Mouse (Mus musculus): ENCODE measurements around the gene Pex6.
"Not testable (repeated sequence)": the region's sequence is repeated elsewhere in the genome, so short reads cannot be mapped to it uniquely, and the experiment has no call there.

The Pex6 gene

DNA sequence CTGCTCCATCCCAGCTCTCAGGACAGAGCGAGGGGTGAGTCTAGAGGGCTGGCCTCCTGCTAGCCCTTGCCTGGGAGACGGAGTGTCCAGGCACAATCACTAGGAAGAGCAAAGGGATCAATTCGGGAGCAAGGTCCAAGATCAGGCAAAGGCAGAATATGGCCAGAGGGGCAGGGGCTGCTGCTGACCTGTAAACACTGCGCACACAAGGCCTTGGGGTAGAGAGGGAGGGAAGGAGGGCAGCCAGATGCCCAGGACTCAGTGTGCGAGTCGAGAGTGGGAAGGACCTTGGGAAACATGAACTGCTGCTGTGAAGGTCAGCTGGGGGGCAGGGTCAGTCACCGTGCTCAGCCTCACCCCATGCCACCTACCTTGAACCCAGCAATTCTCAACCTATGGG lies 24.0 kb downstream of the Pex6 start:
- DNase-seq (ENCODE audit: low spot score in 2 of 2): no peak

DNA sequence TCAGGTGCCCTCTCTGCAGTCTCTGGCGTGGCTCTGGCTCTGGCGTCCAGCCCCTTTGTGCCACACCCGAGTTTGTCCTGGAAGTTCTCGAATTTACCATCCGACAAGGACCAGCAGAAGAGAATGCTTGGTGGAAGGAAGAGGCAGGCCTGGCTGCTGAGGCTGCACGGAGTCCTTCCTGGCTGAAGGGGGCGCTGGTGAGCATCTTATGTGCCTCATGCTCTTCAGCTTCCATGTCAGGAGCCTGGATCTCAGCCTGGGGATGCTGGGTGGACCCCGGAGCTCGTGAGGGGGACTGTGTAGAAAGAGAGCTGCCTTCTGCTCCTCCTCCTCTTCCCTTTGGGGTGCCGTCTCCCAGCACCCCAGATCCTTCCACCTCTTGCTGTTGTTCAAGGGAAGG lies 24.9 kb downstream of the Pex6 start:
- peak in 1 of 2 experiments; percentile 31 for DNase-seq (ENCODE audit: low spot score in 2 of 2)

DNA sequence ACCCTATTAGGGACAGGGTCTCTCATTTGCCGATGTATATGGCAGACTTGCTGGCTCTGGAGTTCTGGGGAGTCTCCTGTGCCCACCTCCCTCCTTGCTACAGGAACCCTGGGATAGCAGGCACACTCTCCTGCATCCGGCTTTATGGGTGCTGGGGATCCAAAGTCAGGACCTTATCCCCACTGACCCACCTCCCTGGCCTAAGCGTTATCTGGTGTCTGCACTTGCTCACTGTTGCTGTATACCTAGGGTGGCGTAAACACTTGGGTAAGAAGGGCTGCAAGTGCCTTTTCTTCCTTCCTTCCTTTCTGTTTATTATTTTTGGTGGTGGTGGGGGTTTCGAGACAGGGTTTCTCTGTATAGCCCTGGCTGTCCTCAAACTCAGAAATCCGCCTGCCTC lies 30.0 kb downstream of the Pex6 start:
- DNase-seq (ENCODE audit: low spot score in 2 of 2): no peak

DNA sequence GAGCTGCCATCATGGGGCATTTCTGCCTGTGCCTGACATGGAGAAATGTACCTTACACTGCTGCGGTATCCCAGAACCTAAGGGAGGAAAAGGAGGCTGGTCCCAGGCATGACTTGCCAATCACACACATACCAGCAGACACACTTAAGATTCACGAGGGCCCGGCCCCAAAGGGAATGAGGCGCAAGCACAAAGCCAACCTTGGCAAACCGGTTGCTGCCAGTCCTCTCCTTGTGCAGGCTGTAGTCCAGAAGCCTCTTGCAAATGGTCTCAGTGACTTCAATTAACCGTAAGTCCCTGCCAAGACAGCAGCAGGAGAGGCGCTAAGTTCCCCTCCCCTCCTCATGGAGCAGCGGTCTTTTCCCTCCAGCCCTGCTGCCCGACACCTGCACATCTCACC lies 31.7 kb downstream of the Pex6 start:
- DNase-seq (ENCODE audit: low spot score in 2 of 2): no peak

DNA sequence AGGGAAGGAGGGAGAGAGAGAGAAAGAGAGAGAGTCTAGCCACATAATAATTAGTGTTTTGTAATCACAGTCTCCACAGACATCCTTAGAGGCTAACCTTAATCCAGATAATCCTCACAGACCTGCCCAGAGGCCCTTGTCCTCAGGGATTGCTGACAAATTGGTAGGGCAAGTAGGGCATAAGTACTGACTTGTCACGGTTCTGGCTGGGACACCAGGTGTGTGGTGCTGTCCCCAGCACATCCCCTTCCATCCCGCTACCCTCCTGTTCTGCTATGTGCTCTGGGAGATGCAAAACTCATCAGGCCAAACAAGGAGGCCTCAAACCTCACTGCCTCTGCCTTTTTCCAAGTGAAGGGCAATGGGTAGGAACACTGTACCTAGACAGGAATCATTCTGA lies 34.2 kb downstream of the Pex6 start:
- DNase-seq (ENCODE audit: low spot score in 2 of 2): no peak

DNA sequence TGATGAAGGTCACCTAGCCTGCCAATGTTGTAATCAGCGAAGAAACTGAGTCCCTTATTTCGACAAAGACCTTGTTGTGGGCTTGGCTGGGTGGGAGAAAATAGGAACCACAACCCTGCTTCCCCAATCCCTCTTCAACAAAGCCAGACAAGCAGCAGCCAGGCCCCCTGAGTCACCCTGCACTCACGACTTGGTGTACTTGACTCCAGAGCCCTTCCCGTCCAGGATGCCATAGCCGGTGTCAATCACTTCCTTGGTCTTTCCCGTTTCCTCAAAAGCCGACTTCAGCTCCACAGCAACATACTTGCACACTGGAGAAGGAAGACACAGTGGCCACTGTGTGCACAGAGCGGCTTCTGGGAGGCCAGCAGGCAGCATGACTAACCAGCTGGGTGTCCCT lies 36.0 kb downstream of the Pex6 start:
- no peak for DNase-seq (ENCODE audit: low spot score in 2 of 2)

DNA sequence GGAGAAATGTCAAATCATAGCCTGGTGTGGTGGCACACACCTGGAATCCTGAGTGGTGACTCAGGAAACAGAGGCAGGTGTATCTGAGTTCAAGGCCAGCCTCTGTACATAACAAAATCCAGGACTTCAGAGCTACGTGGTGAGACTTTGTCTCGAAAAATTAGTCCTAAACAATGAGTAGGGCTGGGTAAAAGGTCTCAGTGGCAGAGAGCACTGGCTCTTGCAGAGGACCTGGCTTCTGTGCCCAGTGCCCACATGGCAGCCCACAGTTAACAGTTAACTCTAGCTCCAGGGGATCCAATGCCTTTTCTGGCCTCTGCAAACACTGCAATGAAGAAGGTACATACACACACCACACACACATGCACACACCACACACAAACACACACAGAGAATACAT lies 36.5 kb downstream of the Pex6 start:
- no peak for DNase-seq (ENCODE audit: low spot score in 2 of 2)

DNA sequence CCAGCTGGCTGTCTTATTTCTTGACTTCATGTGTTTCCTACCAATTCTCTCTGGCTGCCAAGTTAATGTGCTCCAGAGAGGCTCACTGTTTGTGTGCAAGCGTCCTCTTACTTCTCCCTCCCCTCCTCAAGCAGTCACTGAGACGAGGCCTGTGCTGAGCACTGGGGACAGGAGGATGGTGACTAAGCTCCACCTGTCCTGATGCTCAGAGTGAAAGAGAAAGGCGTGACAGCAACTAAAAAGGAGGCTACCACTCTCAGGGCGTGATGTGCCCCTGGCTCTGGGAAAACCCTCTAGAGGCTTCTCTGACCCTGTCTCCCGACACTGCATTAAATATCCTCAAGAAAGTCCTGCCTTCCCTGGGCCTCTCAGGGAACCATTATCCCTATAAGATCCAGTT lies 38.0 kb downstream of the Pex6 start:
- no peak for DNase-seq (ENCODE audit: low spot score in 2 of 2)

DNA sequence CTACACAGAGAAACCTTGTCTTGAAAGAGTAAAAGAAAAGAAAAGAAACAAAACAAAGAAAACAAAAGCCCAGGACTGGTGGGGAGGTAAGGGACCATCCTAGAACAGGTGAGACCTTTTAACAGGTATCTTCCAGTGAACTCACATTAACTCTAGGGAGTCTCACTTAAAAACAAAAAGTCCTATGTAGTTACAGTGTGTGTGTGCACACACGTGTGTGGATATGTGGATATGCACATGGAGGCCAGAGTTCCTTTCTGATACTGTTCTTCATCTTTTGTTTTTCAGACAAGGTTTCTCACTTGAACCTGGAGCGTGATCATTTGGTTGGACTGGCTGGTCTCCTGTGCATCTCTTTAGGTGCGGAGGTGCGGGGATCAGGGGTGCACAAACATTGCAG lies 39.3 kb downstream of the Pex6 start:
- no peak for DNase-seq (ENCODE audit: low spot score in 2 of 2)

DNA sequence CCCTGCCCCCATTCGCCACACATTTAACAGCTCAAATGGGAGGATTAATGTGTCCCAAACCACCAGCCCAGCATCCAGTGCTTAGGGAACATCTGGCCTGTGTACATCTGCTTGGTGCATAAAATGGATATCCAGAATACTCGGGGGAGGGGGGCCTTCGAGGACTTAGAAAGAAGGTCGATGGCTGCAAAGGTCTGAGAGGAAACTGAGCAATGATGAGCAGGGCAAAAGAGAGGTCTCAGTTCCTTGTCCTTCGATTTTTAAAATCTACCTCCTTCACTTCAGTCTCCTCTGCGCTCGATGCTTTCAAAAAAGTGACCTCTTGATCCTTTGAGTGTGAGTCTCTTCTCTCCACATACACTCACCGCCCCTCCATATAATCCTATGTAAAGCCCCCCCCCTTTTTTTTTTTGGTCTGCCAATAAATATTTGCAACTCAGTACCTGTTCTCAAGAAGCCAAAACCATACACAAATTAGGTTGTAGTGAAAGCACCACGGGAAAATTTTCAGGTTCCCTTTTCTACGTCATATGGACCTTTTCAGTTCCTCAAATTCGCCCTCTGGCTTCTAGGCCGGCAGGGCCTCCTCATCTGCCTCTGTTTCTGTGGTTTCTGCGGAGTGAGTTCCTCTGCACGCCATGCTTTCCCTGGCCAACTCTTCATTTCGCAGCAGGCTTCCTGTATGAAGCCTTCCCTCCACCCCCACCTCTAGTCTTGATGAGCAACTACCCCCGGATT lies 40.0 kb downstream of the Pex6 start:
- no peak for DNase-seq (ENCODE audit: low spot score in 2 of 2)

DNA sequence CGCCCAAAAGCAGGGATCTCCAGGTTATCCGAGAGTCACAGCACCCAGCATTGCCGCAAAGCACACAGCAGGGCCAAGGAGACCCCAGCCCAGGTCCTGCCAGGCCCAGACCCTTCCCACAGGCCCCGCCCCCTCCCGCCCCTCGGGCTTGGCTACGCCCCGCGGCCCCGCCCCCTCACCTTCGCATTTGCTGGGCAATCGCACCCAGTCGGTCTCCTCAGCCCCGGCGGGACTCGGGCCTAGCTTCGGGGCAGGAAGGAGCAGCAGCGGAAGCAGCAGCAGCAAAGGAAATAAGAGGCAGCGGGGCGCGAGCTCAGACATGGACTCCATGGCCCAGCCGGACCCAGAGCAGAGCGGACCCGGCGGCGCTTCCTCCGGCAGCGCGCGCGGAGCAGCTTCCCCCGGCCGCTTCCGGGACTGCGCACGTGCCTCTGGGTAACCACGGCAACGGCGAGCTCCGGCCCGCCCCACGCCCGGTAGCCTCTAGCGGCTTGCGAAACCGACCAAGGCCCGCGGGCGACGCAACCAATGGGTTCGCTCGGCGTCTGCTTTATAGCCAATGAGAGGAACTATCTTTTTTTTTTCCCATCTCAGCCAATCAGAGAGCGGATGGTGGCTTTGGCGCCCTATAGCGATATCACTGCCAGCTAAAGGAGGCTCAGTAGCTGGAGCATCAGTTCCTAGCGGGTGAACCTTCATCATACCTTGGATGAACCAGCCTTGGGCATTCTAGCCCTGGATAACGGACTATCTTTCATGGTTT lies 40.7 kb downstream of the Pex6 start, which contains the start of gene Cnpy3:
Cnpy3 (minus strand) TSS at position 421 of the 763 bp plus-strand sequence.
- DNase-seq (ENCODE audit: low spot score in 2 of 2): peak; percentile 95 to 98

DNA sequence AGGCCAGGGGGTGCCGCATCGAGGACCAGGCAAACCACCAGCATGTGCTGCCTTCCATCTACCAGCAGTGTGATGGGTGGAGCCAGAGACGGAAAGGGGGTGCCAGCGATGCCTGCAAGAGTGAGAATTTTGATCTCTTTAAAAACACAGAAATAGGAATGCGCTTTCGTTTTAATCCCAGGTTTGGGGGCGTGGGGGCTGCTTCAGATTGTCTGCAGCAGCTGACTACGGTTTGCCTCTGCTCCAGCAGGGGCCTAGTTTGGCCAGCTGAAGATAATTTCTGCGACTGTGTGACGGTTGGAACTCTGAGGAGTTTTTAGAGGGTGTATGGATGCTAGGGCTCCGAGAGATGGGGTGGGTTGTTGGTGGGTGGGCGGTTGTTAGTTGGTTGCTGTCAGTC lies 47.5 kb downstream of the Pex6 start:
- DNase-seq (ENCODE audit: low spot score in 2 of 2): no peak

DNA sequence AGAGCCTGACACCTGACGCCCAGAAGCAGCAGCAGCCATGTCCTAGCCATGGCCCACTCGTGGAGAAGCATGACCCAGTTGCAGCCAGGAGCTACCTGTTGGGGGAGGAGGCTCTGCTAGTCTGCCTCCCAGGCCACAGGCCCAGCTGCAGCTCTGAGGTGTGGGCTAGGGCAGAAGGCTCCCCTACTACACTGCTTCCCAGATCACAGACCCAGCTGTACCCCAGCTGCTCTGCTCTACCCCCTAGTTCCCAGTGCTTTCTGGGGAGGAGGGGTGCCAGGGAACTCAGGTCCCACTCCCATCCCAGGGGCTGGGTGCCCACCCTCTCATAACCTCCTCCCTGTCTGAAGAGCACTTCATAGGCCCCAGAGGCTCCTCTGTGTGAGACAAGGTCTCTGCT lies 52.3 kb downstream of the Pex6 start, which contains the start of gene Ptcra:
Ptcra (minus strand) TSS at position 169 of the 400 bp plus-strand sequence.
- DNase-seq (ENCODE audit: low spot score in 2 of 2): no peak

DNA sequence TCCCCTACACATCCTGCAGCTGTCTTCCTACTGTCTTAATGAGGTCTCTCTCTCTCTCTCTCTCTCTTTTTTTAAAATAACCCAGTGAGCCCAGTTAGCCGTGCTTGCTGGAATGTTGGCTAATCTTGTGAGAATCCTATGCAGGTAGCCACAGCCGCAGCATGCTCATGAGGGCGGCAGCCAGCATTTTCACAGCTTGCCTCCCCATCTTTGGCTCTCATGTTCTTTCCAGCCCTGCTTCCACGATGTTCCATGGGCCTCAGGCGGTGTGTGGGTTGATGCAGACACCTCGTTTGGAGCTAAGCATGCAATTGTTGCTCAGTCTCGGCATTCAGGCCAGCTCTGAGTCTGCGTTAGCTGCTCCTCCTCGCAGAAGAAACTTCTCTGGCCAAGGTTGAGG lies 53.7 kb downstream of the Pex6 start:
- not testable (repeated sequence) for DNase-seq (ENCODE audit: low spot score in 2 of 2)

DNA sequence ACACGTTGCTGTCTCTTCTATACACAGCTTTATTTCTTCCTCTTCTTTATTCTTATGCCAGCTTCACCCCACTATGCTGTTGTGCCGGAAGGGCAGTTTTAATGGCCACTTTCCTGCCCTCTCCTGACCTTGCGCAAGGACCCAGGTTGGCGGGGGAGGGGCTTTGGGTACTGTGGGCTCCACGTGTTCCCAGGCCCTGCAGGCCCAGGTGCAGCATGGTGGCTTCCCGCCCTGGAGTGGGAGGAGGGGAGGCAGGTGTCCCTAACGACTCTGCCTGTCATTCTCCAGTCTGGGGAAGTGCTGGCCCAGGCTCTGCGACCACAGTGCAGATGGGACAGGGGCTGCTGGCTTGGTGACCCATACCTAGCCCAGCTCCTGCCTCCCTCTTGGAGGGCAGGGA lies 56.6 kb downstream of the Pex6 start:
- no peak for DNase-seq (ENCODE audit: low spot score in 2 of 2)

DNA sequence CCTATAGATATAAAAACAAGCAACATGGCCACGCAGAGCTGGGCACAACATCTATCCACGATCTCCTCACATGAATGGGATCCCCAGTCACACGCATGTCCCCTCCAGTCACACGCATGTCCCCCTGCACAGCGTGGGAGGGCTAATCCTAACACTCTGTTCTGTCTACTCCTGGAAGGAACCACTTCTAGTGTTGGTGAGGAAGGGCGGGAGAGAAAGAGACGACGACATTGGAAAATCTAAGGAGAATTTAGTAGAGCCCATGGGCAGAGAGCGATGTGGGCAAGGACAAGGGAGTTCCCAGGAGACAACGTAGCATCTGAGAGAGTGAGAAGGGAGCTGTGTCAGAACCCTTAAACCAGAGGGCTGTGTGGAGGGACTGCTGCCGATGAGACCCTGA lies 59.3 kb downstream of the Pex6 start:
- no peak for DNase-seq (ENCODE audit: low spot score in 2 of 2)

DNA sequence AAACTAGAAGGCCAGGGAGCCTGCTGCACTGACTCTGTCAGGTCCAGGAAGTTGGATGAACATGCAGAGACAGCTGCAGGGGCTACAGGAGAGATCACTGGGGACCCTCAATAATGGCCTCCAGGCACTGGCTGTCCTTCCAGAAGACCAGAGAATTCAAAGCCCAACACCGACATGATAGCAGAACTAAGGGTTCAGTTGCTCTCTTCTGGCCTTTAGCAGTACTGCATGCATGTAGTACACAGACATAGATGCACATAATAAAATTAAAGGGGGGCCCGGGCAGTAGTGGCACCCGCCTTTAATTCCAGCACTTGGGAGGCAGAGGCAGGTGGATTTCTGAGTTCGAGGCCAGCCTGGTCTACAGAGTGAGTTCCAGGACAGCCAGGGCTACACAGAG lies 59.8 kb downstream of the Pex6 start:
- DNase-seq (ENCODE audit: low spot score in 2 of 2): no peak

DNA sequence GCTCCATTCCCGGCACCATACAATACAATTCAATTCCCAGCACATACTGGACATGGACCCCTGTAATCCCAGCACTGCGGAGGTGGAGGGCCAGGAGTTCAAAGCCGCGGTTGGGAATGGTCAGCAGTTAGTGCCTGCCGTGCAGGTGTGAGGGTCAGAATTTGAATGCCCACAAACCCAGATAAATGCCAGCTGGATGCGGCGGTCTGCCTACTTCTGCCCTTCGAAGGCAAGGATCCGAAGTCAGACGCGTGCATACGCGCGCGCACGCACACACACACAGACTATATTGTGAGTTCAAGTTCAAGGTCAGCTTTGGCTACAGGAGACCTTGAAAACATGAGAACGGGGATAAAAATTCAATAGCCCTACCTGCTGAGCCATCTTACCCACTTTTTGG lies 60.4 kb downstream of the Pex6 start:
- no peak for DNase-seq (ENCODE audit: low spot score in 2 of 2)

DNA sequence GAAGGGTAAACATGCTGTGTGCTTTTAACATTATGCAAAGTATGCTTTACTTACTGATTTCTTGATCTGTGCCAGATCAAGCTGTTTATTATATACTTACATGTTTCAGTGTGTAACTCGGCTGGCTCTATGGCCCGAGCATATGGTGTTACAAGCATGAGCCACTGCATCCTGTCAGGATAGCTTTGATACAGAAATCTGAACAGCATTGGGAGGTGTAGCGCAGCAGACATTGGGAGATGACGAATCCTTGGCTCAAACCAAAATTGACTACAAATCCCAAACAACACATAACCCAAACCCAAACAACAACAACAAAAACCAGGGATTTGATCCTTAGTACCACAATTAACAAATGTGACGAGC lies 60.8 kb downstream of the Pex6 start:
- no peak for DNase-seq (ENCODE audit: low spot score in 2 of 2)

DNA sequence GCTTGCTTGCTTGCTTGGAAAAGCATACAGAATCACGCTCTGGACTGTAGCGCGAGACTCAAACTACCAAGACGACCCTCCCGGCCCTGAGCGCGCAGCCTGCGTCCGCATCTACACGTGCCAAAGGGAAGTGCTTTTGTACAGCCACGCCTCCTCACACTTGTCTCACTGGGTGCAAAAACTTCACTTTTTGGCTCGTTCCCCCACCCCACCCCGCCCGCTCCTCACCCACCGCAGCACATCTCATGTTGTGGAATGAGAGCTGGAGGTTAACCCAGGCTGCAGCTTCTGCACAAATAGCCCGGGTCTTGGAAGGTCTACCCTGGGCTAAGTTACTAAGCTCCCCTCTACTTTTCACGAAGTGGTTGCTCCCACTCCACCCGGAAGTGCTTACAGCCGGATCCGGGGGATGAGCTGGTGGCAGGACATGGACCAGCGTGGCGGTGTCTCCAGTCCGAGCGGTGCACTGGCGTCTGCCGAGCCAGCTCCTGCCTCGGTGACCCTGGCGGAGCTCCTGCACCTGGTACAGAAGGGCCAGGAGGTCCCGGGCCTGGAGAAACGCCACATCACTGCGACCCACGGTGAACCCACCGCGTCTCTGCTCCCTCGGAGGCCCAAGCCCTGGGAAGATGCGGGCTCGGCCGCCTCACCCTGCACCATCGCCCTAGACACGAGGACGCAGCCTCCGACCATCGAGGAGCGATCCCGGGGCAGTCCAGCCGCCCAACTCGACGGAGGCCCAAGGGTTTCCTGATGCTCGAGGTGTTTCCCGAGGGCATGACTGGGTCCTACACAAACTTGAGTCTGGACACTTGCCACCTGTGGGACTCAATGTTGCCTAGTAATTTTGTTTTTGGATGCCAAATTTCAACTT lies 61.4 kb downstream of the Pex6 start, which contains the start of gene 2310039H08Rik:
2310039H08Rik (plus strand) TSS at position 232 of the 874 bp plus-strand sequence.
- DNase-seq (ENCODE audit: low spot score in 2 of 2): peak; percentile 55 to 78

DNA sequence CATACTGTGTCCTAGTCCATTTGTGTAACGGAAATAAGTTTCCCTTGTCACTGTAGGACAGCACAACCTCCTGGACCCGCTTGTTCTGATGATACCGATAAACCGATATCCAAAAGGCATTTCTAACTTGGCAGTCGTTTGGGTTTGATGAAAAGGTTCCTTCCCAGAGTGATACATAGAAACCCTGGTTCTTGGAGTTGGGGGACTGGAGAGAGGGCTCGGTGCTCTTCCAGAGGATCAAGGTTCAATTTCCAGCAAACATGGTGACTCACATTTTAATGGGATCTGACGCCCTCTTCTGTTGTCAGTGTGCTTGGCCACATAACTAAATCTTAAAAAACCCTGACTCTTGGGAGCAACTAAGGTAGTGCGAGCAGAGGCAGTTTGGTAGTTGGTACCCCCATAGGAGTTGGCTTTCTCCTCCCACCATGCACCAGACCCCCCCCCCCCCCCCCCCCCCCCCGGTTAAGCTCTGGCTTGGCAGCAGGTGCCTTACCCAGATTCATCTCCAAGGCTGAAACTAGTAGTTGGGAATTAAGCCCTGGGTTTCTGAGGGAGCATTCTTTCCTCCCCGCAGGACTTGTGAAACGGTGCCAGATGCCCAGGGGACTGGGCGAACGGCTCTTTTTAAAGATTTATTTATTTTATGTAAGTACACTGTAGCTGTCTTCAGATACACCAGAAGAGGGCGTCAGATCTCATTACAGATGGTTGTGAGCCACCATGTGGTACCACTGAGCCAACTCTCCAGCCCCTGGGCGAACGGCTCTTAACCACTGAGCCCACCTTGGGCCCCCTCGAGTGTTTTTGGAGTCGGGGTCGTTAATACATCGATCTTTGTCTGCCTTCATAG lies 62.2 kb downstream of the Pex6 start:
- no peak for DNase-seq (ENCODE audit: low spot score in 2 of 2)
